Mouse (Mus musculus) lung, postnatal 4 days (tissue): ENCODE measurements at regions not wholly inside any gene's neighbourhood (a gene's known extent, or its start where the extent isn't known, plus 50 kb on each side); places are given as distances from the start of the nearest gene placed in this dataset.

Experiments
- DNase-seq, 2 experiments: peaks; one replicate each; pipeline ENCODE4 v3.0.0; 2021

DNA sequence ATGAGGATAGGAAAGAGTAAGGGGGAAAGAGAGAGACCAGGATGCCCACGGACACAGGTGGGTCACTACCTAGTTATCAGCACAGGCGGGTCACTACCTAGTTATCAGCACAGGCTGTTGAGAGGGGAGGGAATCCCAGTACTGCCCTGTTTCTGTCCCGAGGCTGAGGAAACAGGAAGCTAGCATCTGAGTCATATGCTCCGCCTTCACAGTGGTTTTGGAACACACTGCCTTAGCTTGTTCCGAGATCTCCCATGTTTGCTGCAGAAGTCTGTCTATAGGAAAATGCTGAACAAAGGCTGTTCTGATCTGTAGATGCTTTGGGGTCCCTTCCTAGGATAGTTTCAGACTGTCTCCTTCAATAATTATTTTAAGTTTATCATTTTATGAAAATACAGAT lies 55.4 kb upstream of the Chd6 start:
- DNase-seq: no peak
